Mouse (Mus musculus): ENCODE data around the gene Igsf21. TPM values are rescaled to one million over a fixed set of nuclear protein-coding genes. Genes with fewer than 3 reads are reported as not detected.

The Igsf21 gene
- polyA plus RNA-seq, 1 experiment from 2014 or later: 1.00 TPM

- no peaks in the 10 kb centered on the region for H3K27me3 ChIP-seq
- no peak overlapping the region for H3K27ac ChIP-seq
- no peaks in the 10 kb centered on the region; the same call in 1 of the 2 replicates for H3K4me1 ChIP-seq
- H3K36me3 ChIP-seq: no peaks in the 10 kb centered on the region
- no peak overlapping the region for H3K4me2 ChIP-seq
- ATAC-seq (ENCODE audit: insufficient number of reproducible peaks, insufficient read depth, low FRiP score, low TSS enrichment, low read depth): no peak
- no peak overlapping the region for H3K4me3 ChIP-seq
- WGBS: 39% methylated on average over 5 of the region's 5 CpGs
- no peak overlapping the region for H3K9ac ChIP-seq
- no peaks in the 10 kb centered on the region for H3K9me3 ChIP-seq
Measured at GRCm38 (mm10) chr4:140154484-140154883, 92.1 kb downstream of the Igsf21 start.

DNA sequence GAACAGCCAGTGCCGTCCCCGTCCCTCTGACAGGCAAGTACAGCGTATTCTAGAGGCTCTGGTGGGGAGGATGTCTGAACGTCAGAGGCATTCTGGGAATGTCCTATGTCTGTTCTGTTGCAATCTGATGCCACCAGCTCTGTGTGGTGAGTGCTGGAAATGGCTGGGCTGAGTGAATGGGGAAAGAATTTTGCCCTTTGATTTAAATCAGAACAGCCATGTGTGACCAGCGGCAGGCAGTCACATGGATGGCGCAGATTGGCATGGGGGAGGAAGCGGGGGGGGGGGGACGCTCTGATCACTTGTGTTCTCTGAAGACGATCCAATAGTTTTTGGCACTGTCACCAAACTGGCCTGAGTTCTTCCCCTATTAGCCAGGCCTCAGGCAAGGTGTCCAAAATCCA lies 92.9 kb downstream of the Igsf21 start:
- whole genome bisulfite sequencing: 48% methylated on average over 9 of the region's 9 CpGs
- H3K36me3 ChIP-seq: no peaks in the 10 kb centered on the region
- H3K9me3 ChIP-seq: no peaks in the 10 kb centered on the region
- ATAC-seq (ENCODE audit: insufficient number of reproducible peaks, insufficient read depth, low FRiP score, low TSS enrichment, low read depth): no peak
- peak overlapping the region; percentile 18; the same call in 1 of the 2 replicates for H3K27ac ChIP-seq
- no peaks in the 10 kb centered on the region; the same call in 1 of the 2 replicates for H3K4me1 ChIP-seq
- H3K9ac ChIP-seq: no peak overlapping the region
- H3K4me3 ChIP-seq: no peak overlapping the region
- no peak overlapping the region for H3K4me2 ChIP-seq
- H3K27me3 ChIP-seq: no peaks in the 10 kb centered on the region

- ATAC-seq (ENCODE audit: insufficient number of reproducible peaks, insufficient read depth, low FRiP score, low TSS enrichment, low read depth): no peak
- Histone ChIP-seq H3K4me2 (no peak overlapping the region), H3K4me3 (no peak overlapping the region), H3K36me3 (no peaks in the 10 kb centered on the region), H3K4me1 (no peaks in the 10 kb centered on the region; the same call in 1 of the 2 replicates), H3K9me3 (no peaks in the 10 kb centered on the region), H3K27ac (no peak overlapping the region), H3K27me3 (no peaks in the 10 kb centered on the region), H3K9ac (no peak overlapping the region)
- 27% methylated on average over 7 of the region's 7 CpGs for WGBS
Measured at GRCm38 (mm10) chr4:140153101-140153500, 93.5 kb downstream of the Igsf21 start.

DNA sequence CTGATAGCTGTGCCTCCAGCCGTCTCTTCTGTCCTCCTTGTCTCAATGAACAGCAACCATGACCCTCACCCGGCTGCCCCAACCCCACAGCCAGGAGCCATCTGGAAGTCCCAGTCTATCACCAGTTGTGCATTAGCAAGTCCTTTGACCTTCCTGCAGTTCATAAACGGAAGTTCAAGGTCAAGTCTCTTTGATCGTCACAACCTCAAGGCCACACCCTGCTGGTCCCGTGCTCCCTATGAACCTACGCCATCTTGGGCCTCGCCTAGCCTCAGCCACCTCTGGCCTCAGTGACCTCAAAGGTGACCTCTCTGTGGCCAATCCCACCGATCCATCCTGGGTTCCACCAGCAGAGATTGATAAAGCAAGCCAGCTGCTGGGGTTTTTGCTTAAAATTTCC lies 96.9 kb downstream of the Igsf21 start:
- no peaks in the 10 kb centered on the region for H3K36me3 ChIP-seq
- ATAC-seq (ENCODE audit: insufficient number of reproducible peaks, insufficient read depth, low FRiP score, low TSS enrichment, low read depth): no peak
- H3K4me3 ChIP-seq: no peak overlapping the region
- no peak overlapping the region for H3K27ac ChIP-seq
- WGBS: 73% methylated on average over 8 of the region's 8 CpGs
- 0 out of 2 replicates have a peak, but pooled peaks cover 8% of the 10 kb centered on the region for H3K27me3 ChIP-seq
- H3K4me1 ChIP-seq: no peaks in the 10 kb centered on the region; the same call in 1 of the 2 replicates
- H3K9me3 ChIP-seq: no peaks in the 10 kb centered on the region
- no peak overlapping the region for H3K9ac ChIP-seq
- no peak overlapping the region for H3K4me2 ChIP-seq

DNA sequence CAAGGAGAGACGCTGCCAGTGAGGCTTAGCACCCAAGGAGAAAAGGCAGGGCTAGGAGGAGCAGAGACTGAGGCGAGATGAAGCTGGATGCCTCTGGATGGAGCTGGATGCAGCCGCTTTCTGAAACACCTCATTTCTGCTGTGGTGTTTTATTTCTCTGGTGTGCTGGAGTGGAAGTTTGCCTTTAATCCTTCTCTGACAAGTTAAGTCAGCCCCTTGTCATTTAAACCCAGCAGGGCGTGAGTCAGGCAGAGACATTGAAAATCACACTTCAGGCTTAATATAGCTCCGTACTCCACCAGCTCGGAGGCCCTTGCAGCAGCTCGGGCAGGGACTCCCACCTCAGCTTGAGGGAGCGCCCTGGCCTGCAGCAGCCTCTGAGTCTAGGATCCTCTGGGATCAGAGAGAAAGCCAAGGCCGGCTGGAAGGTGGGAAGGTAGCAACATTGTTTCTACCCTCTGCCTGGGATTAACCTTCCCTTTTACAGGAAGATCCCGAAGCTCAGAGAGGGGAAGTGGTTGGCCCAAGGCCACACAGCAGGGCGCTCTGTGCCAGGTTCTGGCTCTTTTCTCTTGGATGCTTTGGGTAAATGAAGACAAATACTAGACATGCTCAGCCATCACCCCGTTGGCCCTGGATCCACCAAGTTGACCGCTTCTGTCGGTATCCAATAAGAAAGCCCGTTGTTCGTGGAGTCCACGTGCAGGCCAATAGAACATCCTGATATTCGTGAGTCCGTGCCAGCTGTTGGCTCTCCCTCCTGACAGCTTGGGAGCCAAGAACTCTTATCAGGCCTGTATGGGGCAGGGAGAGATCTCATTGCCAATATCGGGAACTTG lies 98.5 kb downstream of the Igsf21 start:
- Histone ChIP-seq H3K4me3 (no peak overlapping the region), H3K9ac (0 out of 2 replicates have a peak overlapping the region, but pooled peaks have one; percentile 36), H3K9me3 (no peaks in the 10 kb centered on the region; the same call in 1 of the 2 replicates), H3K27ac (no peak overlapping the region), H3K36me3 (no peaks in the 10 kb centered on the region), H3K27me3 (0 out of 2 replicates have a peak, but pooled peaks cover 8% of the 10 kb centered on the region), H3K4me1 (no peaks in the 10 kb centered on the region), H3K4me2 (no peak overlapping the region)
- 70% methylated on average over 20 of the region's 20 CpGs for WGBS
- no peak for ATAC-seq (ENCODE audit: insufficient number of reproducible peaks, insufficient read depth, low FRiP score, low TSS enrichment, low read depth)

DNA sequence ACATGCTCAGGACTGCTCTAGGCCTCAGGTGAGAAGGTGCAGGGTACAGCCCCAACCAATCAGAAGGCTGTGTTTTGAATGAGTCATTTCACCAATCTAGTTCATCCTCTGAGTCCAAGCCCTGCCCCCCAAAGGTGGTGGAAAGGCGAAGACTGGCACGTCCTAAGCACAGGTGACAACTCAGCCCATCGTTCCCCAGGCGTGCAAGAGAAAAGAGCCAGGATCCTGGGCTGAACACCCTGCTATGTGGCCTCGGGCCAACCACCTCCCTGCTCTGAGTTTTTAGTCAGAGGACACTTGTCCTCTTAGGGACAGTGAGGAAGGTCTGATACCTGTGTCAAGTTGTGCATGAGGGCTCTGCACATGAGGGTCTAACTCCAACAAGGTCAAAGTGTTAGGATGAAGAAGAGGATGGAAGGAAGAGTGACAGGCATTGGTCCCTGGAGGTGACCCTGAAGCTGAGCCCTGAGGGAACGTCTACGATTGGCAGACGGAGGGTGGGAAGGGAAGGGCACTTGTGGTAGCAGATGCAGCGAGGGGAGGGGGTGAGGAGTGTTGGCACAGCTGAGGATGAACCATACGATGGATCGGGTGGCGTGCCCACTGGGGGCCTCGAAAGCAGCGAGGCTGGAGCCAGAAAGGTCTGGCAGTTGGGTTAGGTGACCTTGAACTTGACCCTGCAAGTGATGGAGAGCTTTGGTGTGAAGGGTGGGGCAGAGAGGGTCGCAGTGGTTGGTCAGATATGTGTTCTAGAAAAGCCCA lies 99.3 kb downstream of the Igsf21 start:
- peak; percentile 11; the same call in 1 of the 2 replicates for ATAC-seq (ENCODE audit: insufficient number of reproducible peaks, insufficient read depth, low FRiP score, low TSS enrichment, low read depth)
- H3K27ac ChIP-seq: no peak overlapping the region
- H3K4me3 ChIP-seq: no peak overlapping the region
- 0 out of 2 replicates have a peak, but pooled peaks cover 8% of the 10 kb centered on the region for H3K27me3 ChIP-seq
- H3K4me2 ChIP-seq: no peak overlapping the region
- 0 out of 2 replicates have a peak overlapping the region, but pooled peaks have one; percentile 36 for H3K9ac ChIP-seq
- no peaks in the 10 kb centered on the region; the same call in 1 of the 2 replicates for H3K9me3 ChIP-seq
- no peaks in the 10 kb centered on the region for H3K36me3 ChIP-seq
- 76% methylated on average over 15 of the region's 15 CpGs for WGBS
- H3K4me1 ChIP-seq: no peaks in the 10 kb centered on the region

GRCm38 (mm10) chr4:140143884-140144525 lies 102.6 kb downstream of the Igsf21 start:
- Histone ChIP-seq H3K27ac (no peak overlapping the region), H3K27me3 (0 out of 2 replicates have a peak, but pooled peaks cover 8% of the 10 kb centered on the region), H3K36me3 (no peaks in the 10 kb centered on the region), H3K9ac (no peak overlapping the region), H3K9me3 (no peaks in the 10 kb centered on the region; the same call in 1 of the 2 replicates), H3K4me2 (no peak overlapping the region), H3K4me1 (peaks cover 4% of the 10 kb centered on the region), H3K4me3 (no peak overlapping the region)
- no peak for ATAC-seq (ENCODE audit: insufficient number of reproducible peaks, insufficient read depth, low FRiP score, low TSS enrichment, low read depth)
- WGBS: 87% methylated on average over 10 of the region's 10 CpGs

GRCm38 (mm10) chr4:140143178-140143577 lies 103.4 kb downstream of the Igsf21 start:
- 94% methylated on average over 6 of the region's 6 CpGs for WGBS
- Histone ChIP-seq H3K9me3 (no peaks in the 10 kb centered on the region; the same call in 1 of the 2 replicates), H3K36me3 (no peaks in the 10 kb centered on the region), H3K4me2 (no peak overlapping the region), H3K27me3 (0 out of 2 replicates have a peak, but pooled peaks cover 8% of the 10 kb centered on the region), H3K4me1 (peaks cover 8% of the 10 kb centered on the region), H3K27ac (no peak overlapping the region), H3K9ac (no peak overlapping the region), H3K4me3 (no peak overlapping the region)
- ATAC-seq (ENCODE audit: insufficient number of reproducible peaks, insufficient read depth, low FRiP score, low TSS enrichment, low read depth): no peak

DNA sequence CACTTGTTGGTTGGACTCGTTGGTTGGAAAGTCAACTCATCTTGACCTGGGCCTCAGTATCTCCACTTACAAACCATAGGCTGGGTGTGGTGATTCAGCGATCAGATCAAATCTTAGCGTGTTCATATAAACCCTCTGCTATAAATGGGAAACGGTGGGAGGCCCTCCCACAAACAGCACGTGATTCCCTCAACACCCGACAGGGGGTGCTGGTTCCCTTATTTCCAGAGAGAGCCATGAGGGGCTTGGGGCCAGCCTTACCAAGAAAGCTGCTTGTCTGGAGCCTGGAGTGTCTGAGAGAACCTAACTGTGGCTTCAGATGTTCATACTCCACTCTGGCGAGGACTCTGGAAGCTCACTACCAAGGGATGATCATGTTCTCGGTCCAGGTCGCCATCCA lies 106.1 kb downstream of the Igsf21 start:
- peaks cover 3% of the 10 kb centered on the region; the same call in 1 of the 2 replicates for H3K9me3 ChIP-seq
- H3K4me1 ChIP-seq: peaks cover 8% of the 10 kb centered on the region
- 63% methylated on average over 9 of the region's 9 CpGs for WGBS
- H3K9ac ChIP-seq: no peak overlapping the region
- H3K36me3 ChIP-seq: no peaks in the 10 kb centered on the region
- ATAC-seq (ENCODE audit: insufficient number of reproducible peaks, insufficient read depth, low FRiP score, low TSS enrichment, low read depth): no peak
- H3K27me3 ChIP-seq: 0 out of 2 replicates have a peak, but pooled peaks cover 4% of the 10 kb centered on the region
- no peak overlapping the region for H3K4me2 ChIP-seq
- H3K27ac ChIP-seq: no peak overlapping the region
- H3K4me3 ChIP-seq: no peak overlapping the region

- ATAC-seq (ENCODE audit: insufficient number of reproducible peaks, insufficient read depth, low FRiP score, low TSS enrichment, low read depth): no peak
- Histone ChIP-seq H3K4me1 (peaks cover 8% of the 10 kb centered on the region), H3K9me3 (peaks cover 3% of the 10 kb centered on the region; the same call in 1 of the 2 replicates), H3K36me3 (no peaks in the 10 kb centered on the region), H3K27ac (no peak overlapping the region), H3K27me3 (no peaks in the 10 kb centered on the region), H3K4me3 (no peak overlapping the region), H3K9ac (no peak overlapping the region), H3K4me2 (no peak overlapping the region)
- WGBS: 41% methylated on average over 5 of the region's 5 CpGs
Measured at GRCm38 (mm10) chr4:140138846-140139245, 107.7 kb downstream of the Igsf21 start.

All from embryonic facial prominence, embryonic 13.5 days (tissue).